Mouse (Mus musculus) liver, adult 2 months (tissue): Measurements from ENCODE around the gene Ldlr. TPM values are rescaled to one million over a fixed set of nuclear protein-coding genes. Genes with fewer than 3 reads are reported as not detected.

Experiments used
- DNase-seq: peaks from one replicate; pipeline ENCODE4 v3.0.0-alpha.2; 2011; ENCODE audit warnings: low read depth, low spot score; ENCODE audit errors: extremely low read depth
- H3K27ac ChIP-seq: fragments of 200-500 bp; replicated peaks from 2 replicates; pipeline ENCODE4 v1.5.1; 2012; ENCODE audit warnings: low read depth, mild to moderate bottlenecking, control low read depth, inconsistent platforms, low read length; ENCODE audit not compliant: insufficient read depth
- H3K27me3 ChIP-seq: fragments of 200-500 bp; 2 replicates; pipeline ENCODE4 v1.6.1; 2012; ENCODE audit warnings: mild to moderate bottlenecking, moderate library complexity, low read length, inconsistent platforms; ENCODE audit not compliant: control insufficient read depth, insufficient read depth
- H3K36me3 ChIP-seq: fragments of 200-500 bp; 2 replicates; pipeline ENCODE4 v1.6.1; 2012; ENCODE audit warnings: low read length, inconsistent platforms; ENCODE audit not compliant: control insufficient read depth, insufficient read depth
- H3K4me1 ChIP-seq: fragments of 200-500 bp; 2 replicates; pipeline ENCODE4 v1.6.1; 2011; ENCODE audit warnings: low read length; ENCODE audit not compliant: control insufficient read depth, insufficient read depth
- H3K4me3 ChIP-seq: fragments of 200-500 bp; 2 replicates; pipeline ENCODE4 v1.5.1; 2011; ENCODE audit warnings: low read depth, mild to moderate bottlenecking, control low read depth, low read length, moderate library complexity; ENCODE audit not compliant: insufficient read depth
- H3K79me2 ChIP-seq: fragments of 200-500 bp; 2 replicates; pipeline ENCODE4 v1.6.1; 2012; ENCODE audit warnings: inconsistent platforms, mild to moderate bottlenecking, low read length, moderate library complexity; ENCODE audit not compliant: control insufficient read depth, insufficient read depth
- H3K9ac ChIP-seq: fragments of 200-500 bp; 2 replicates; pipeline ENCODE4 v1.6.1; 2012; ENCODE audit warnings: low read depth, mild to moderate bottlenecking, control low read depth, inconsistent platforms, low read length
- CTCF ChIP-seq: fragments of 200-500 bp; IDR thresholded peaks from 2 replicates; pipeline ENCODE4 v1.5.1; 2011; ENCODE audit warnings: low read depth, low read length, control low read depth
- POLR2A ChIP-seq: fragments of 200-500 bp; IDR thresholded peaks from 2 replicates; pipeline ENCODE4 v1.6.1; 2011; ENCODE audit warnings: low read length, control low read depth; ENCODE audit not compliant: insufficient read depth; ENCODE audit errors: extremely low read depth
- WGBS: fragments of 180-500 bp; shearing (Covaris S2); methylation state at CpG from one replicate; pipeline ENCODE4 v1.1.7; 2018; 5-methylcytosine and 5-hydroxymethylcytosine counted together
- polyA plus RNA-seq: library from polyadenylated mRNA; depleted of rRNA; stranded (reverse); fragments of >200 nt; gene quantifications from 2 replicates; pipeline ENCODE4 v1.2.3, GENCODE M21; 2012
- total RNA-seq: library from RNA; depleted of rRNA; stranded (reverse); fragments of >200 nt; gene quantifications from 2 replicates; pipeline ENCODE4 v1.2.3, GENCODE M21; 2014

Ldlr gene
- total and polyA plus RNA-seq, 2 experiments: 61.4 to 105 TPM

DNA sequence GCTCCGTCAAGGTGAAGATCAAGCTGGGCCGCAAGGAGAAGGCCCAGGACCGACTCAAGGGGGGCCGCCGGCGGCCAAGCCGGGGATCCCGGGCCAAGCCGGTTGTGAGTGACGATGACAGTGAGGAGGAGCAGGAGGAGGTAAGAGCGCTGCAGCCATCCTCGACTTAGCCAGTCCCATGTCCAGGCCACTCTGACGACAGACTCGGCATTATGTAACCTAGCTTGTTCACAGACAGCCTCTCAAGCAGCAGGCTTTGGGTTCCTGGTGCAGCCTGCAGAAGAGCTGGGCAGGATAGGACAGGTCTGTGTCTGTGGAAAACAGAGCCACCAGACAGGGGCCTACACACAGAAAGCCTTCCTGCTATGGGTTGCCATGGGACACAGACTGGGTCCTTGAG is 22.2 kb upstream of the Ldlr start:
- WGBS: 90% methylated on average over 14 of the region's 14 CpGs
- TF ChIP-seq CTCF (no peak), POLR2A (no peak)
- peaks cover 8% of the 10 kb centered on the region; the same call in 1 of the 2 replicates for H3K36me3 ChIP-seq
- H3K27ac ChIP-seq: no peak overlapping the region
- DNase-seq: no peak
- H3K4me3 ChIP-seq: no peak overlapping the region
- no peak overlapping the region for H3K9ac ChIP-seq
- H3K27me3 ChIP-seq: no peaks in the 10 kb centered on the region
- H3K4me1 ChIP-seq: peaks cover 7% of the 10 kb centered on the region
- H3K79me2 ChIP-seq: peaks cover 3% of the 10 kb centered on the region; the same call in 1 of the 2 replicates

DNA sequence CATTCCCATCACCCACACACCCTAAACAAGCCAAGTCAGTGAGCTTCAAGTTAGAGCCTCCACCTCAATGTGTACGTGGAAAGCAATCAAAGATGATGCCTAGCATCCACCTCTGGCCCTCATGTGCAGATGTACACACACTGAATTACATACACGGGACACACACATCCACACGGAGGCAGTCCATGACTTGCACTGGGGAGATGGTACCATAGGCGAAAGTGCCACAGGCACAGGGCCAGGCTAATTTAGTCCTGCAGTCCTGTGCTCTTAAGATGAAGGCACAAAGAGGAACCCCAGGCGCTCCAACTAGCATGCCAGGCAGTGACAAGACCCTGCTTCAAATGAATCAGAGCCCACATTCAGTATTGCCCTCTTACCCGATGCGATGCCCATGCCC is 19.8 kb upstream of the Ldlr start:
- TF ChIP-seq CTCF (no peak), POLR2A (no peak)
- 96% methylated on average over 7 of the region's 7 CpGs for WGBS
- Histone ChIP-seq H3K27me3 (no peaks in the 10 kb centered on the region), H3K27ac (no peak overlapping the region), H3K4me1 (peaks cover 9% of the 10 kb centered on the region), H3K9ac (no peak overlapping the region), H3K4me3 (no peak overlapping the region), H3K79me2 (peaks cover 2% of the 10 kb centered on the region; the same call in 1 of the 2 replicates), H3K36me3 (peaks cover 8% of the 10 kb centered on the region; the same call in 1 of the 2 replicates)
- DNase-seq: no peak

DNA sequence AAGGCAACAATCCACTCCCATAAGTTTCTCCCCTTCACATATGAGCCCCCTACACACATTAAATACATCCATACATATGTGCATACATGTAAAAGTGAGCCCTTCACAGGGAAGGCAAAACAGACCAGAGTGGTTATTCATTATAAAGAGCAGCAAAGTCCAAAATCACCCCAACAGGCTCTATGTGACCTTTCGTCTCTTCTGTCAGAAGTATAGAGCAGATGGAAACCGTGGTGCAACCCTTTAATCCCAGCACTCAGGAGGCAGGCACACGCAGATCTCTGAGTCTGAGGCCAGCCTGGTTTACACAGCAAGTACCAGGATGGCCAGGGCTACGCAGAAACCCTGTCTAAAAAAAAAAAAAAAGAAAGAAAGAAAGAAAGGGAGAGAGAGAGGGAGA is 17.2 kb upstream of the Ldlr start:
- 28% methylated on average over 4 of the region's 4 CpGs for WGBS
- TF ChIP-seq POLR2A (no peak), CTCF (no peak)
- H3K27ac ChIP-seq: peak overlapping the region; percentile 67

DNA sequence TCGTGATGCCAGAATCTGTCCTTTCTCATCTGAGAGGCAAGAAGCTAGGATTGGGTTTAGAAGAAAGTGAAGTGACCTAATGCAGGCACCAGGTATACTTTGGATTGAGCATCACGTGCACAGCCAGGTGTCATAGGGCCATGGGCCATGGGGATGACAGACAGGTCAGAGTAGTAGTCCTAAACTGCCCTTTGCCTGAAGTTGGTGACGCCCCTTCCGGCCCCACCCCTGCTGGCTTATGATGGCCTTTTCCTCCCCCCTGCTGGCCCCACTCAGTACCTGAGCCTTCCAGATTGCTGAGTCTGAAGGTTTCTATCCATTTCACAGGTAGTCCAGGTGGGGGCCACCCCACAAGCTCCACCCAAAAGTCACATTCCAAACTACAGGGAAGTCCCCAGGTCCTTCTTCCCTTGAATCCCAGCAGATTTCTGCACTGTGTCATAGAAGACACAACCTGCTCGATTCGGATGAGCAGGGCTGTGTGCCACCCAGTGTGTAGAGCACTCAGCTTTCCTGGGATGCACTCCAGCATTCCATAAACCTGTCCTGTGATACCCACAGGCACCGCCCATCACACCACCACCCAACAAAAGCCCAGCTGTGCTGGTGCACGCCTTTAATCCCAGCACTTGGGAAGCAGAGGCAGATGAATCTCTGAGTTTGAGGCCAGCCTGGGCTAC is 16.6 kb upstream of the Ldlr start:
- Histone ChIP-seq H3K27me3 (no peaks in the 10 kb centered on the region), H3K79me2 (no peaks in the 10 kb centered on the region), H3K4me1 (peaks cover 16% of the 10 kb centered on the region), H3K27ac (peak overlapping the region; percentile 77), H3K36me3 (peaks cover 4% of the 10 kb centered on the region; the same call in 1 of the 2 replicates), H3K9ac (no peak overlapping the region; the same call in 1 of the 2 replicates), H3K4me3 (no peak overlapping the region)
- 33% methylated on average over 8 of the region's 8 CpGs for WGBS
- TF ChIP-seq POLR2A (no peak), CTCF (peak; percentile 44; the same call in 1 of the 2 replicates)
- peak; percentile 95 for DNase-seq

More for the DNA sequence above, 17.2 kb upstream of the Ldlr start:
- H3K27me3 ChIP-seq: no peaks in the 10 kb centered on the region
- peaks cover 6% of the 10 kb centered on the region; the same call in 1 of the 2 replicates for H3K36me3 ChIP-seq
- peak; percentile 60 for DNase-seq
- peaks cover 16% of the 10 kb centered on the region for H3K4me1 ChIP-seq
- no peak overlapping the region for H3K4me3 ChIP-seq
- peak overlapping the region; percentile 11; the same call in 1 of the 2 replicates for H3K9ac ChIP-seq
- H3K79me2 ChIP-seq: no peaks in the 10 kb centered on the region

DNA sequence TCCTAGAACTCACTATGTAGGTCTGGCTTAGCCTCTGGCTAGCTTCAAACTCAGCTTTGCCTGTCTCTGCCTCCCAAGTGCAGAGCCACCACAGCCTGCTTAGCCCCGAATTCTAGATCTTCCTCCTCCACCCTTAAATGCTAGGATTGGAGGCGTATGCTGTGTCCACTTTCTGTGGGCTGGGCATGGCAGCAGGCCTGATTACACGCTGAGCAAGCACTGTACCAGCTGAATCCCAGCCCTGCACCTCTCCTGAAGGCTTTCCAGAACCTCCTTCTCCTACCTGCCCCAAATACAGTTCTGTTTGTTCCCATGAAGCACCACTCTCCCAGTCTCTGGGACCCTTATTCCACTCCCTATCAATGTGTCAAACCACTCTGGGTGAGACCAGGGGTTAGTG is 13.9 kb upstream of the Ldlr start:
- no peak for TF ChIP-seq POLR2A
- TF ChIP-seq CTCF: no peak
- DNase-seq: peak; percentile 74
- H3K4me1 ChIP-seq: peaks cover 16% of the 10 kb centered on the region
- 24% methylated on average over 3 of the region's 3 CpGs for WGBS
- no peak overlapping the region for H3K4me3 ChIP-seq
- H3K79me2 ChIP-seq: no peaks in the 10 kb centered on the region
- H3K27ac ChIP-seq: peak overlapping the region; percentile 4; the same call in 1 of the 2 replicates
- no peaks in the 10 kb centered on the region for H3K27me3 ChIP-seq
- H3K9ac ChIP-seq: no peak overlapping the region
- 0 out of 2 replicates have a peak, but pooled peaks cover under 1% of the 10 kb centered on the region for H3K36me3 ChIP-seq

DNA sequence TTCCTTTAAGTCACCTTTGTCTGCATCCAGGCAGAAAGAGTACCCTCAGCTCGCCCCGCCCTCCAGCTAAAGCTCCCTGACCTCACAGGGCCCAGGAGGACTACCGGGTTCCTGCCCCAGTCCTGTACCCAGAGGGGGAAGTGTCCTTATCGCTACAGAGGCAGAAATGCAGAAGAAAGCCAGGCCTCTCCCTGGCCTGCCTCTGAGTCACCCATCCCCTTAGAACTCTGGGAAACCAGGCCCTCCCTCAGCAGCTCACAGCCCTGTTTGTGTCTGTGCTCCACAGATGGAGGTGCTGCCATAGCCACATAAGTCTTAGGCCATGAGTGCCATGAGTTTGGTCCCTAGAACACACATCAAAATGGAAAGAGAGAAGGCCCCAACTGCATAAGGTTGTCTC is 8.0 kb upstream of the Ldlr start:
- no peak overlapping the region for H3K27ac ChIP-seq

More for the DNA sequence above, 8.0 kb upstream of the Ldlr start:
- TF ChIP-seq CTCF (no peak), POLR2A (no peak)
- Histone ChIP-seq H3K79me2 (no peaks in the 10 kb centered on the region), H3K4me1 (no peaks in the 10 kb centered on the region), H3K36me3 (no peaks in the 10 kb centered on the region), H3K27me3 (no peaks in the 10 kb centered on the region), H3K4me3 (no peak overlapping the region), H3K9ac (no peak overlapping the region)
- 66% methylated on average over 4 of the region's 4 CpGs for WGBS
- no peak for DNase-seq
